Mouse (Mus musculus): ENCODE measurements at regions not wholly inside any gene's neighbourhood (a gene's known extent, or its start where the extent isn't known, plus 50 kb on each side); places are given as distances from the start of the nearest gene placed in this dataset.

GRCm38 (mm10) chr7:69837379-69837778 is 529.2 kb downstream of the Nr2f2 start:
- no peak for DNase-seq (ENCODE audit: low spot score)

DNA sequence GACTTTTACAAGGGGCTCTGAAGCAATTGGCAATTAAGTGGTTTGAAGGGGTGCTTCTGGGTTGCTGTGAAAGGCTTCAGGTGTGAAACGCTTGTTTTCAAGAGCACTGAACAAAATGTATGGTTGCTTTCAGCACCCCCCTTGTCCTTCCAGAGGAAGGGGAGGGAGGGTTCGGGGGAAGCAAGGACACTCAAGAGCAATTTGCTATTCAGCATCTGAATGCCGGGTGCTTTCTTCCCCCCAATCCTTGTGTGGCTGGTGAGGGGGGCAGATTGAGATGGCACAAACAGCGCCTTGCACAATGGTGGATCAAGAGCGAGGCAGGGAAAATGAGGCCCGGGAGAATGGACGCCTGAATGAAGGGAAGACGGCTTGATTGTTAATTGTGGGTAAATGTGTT is 539.3 kb downstream of the Nr2f2 start:
- DNase-seq (ENCODE audit: low spot score), result no peak

GRCm38 (mm10) chr7:69820570-69820969 is 546.0 kb downstream of the Nr2f2 start:
- no peak for DNase-seq (ENCODE audit: low spot score)

DNA sequence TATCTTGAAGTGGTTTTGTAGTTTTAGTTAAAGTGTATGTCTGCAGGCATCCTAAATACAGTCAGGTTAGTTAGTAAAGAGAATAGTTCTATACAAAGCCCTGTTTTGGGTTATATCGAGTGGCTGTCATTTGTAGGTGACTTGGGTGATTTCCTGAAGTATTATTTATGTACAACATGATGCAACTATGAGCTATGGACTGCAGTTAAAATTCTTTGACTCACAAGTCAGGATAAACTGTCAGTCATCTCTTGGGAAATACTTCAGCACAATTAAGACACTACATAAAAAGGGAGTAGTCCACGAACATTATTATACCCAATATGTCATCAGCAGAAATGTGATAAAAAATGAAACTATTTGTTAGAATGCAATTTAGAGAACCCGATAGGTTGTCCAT is 554.2 kb downstream of the Nr2f2 start:
- DNase-seq (ENCODE audit: low spot score), result no peak

- DNase-seq (ENCODE audit: low spot score), result no peak
Observed at GRCm38 (mm10) chr7:69810873-69811272, 555.7 kb downstream of the Nr2f2 start.

DNA sequence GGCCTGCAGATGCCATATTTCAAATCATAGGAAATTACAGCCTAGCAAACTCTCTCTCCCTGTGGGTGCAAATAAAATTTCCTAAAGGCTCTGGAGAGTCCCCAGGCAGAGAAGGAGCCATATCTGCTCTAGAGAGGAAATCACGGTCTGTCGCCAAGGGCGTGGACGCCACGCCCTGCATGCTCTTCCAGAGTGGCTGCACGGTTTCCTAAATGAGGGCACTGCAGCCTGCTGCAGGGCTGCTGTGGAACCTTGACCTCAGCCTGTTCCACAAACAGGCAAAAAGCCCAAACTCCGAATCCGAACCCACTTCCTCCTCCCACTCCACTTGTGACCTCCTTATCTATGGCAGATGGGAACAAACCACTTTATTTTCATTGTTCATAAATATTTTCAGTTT is 559.3 kb downstream of the Nr2f2 start:
- peak; percentile 60 for DNase-seq (ENCODE audit: low spot score)

DNA sequence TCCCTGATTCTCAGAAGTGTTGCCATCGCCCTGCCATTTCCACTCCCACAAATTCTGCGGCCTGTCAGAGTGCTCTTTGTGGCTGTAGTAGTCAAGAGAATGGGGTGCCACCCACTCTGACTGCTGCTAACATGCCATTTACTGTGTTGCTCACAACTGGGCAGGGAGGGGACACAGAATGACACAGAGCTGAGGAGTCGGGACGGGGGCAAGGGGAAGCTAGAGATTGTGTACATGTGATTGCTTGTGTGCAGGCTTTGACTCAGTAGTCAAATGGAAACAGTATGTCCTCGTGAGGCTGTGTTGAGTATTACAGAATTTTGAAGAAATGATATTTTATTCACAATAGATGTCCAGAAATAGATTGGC is 595.6 kb downstream of the Nr2f2 start:
- DNase-seq (ENCODE audit: low spot score), result no peak

- no peak for DNase-seq (ENCODE audit: low spot score)
Observed at GRCm38 (mm10) chr7:69770313-69770979, 596.1 kb downstream of the Nr2f2 start.

DNA sequence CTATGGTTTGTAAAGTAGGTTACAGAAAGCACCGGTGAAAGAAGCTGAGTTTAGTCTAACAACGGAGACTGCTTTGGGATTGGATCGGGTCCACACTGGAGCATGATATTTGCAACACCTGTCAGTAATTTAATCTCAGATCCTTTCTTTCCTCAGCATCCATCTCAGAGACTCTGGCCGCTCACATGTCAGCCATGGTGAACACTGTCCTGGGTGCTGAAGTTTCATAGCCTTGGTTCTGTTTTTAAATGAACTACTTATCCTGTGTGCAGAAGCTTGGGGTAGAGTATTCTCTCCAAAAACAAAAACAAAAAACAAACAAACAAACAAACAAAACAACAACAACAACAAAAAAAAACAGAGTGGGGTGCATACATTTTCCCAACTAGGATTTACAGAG is 600.1 kb downstream of the Nr2f2 start:
- DNase-seq (ENCODE audit: low spot score), result no peak

DNA sequence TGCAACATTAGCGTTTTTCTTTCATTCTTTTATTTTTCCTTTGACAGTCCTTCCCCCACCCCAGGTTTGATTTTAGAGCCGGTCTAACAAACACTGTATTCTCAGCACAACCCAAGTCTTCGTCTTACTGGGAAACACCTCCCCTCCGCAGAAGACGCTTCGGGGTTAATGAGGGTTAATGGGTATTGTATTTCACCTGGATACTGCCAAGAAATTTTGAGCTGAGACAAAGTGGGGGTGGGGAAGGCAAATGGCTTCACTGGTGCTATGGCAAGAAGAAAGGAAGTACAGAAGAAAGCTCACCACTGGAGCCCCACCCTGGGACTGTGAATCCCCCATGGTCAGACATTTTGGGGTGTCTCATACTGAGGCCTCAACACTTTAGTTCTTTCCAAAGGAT is 626.0 kb downstream of the Nr2f2 start:
- no peak for DNase-seq (ENCODE audit: low spot score)

- no peak for DNase-seq (ENCODE audit: low spot score)
Observed at GRCm38 (mm10) chr7:69738998-69739397, 627.5 kb downstream of the Nr2f2 start.

GRCm38 (mm10) chr7:69715081-69715480 is 651.5 kb downstream of the Nr2f2 start:
- DNase-seq (ENCODE audit: low spot score), result no peak

DNA sequence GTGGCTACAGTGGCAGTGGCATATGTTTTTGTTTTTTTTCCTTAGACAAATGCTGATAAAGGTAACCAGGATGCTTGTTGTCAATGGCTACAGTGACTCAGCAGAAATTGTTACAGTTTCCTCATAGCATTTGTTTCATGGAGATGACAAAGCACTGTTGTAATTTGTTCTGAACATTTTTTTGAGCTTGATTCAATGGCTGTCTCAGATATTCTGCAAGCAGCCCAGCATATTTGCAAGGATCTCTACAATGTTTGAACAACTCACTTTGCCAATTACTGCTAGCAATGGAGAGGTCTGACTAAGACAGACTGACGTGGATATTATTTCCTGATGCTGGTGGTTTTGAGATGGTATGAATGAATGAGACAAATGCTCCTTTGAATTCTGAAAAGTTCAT is 696.3 kb downstream of the Nr2f2 start:
- DNase-seq (ENCODE audit: low spot score), result no peak

- peak; percentile 2 for DNase-seq (ENCODE audit: low spot score)
Observed at GRCm38 (mm10) chr7:69655583-69655982, 711.0 kb downstream of the Nr2f2 start.

DNA sequence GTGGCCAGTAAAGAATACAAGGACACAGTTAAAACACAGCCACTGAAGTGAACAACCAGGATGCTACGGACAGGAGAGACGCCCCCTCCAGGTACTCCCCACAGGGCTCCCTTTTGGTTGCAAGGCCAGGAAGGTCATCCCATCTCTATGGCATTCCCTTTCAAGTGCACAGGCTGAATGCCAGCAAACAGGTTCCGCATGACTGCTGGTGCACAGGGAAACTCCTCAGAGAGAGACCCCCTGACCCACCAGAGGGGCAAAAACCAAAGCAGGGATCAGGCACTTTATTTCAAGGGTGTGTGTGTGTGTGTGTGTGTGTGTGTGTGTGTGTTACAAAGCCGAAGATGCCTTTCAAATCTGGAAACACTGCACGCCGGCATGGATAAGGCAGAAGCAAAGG is 721.1 kb downstream of the Nr2f2 start:
- no peak for DNase-seq (ENCODE audit: low spot score)

DNA sequence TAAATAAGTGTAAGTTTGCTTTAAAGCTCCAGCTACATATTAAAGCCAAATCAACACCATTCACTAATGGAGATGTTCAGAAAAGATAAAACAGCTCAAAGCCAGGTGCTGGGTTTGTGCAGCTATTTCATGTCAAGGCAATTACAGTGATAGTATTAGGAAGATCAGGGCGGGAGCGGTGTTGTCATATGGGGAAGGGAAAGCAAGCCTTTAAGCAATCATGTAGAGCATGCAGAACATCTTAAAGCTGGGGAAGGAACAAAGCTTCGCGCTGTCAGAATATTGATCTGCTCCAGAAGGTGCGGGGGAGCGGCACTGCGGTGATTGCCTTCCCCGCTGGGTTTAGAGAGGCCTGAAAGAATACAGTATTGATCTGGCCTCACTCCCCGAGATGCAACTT is 724.9 kb downstream of the Nr2f2 start:
- DNase-seq (ENCODE audit: low spot score), result no peak

GRCm38 (mm10) chr7:69599866-69600265 is 766.7 kb downstream of the Nr2f2 start:
- no peak for DNase-seq (ENCODE audit: low spot score)

DNA sequence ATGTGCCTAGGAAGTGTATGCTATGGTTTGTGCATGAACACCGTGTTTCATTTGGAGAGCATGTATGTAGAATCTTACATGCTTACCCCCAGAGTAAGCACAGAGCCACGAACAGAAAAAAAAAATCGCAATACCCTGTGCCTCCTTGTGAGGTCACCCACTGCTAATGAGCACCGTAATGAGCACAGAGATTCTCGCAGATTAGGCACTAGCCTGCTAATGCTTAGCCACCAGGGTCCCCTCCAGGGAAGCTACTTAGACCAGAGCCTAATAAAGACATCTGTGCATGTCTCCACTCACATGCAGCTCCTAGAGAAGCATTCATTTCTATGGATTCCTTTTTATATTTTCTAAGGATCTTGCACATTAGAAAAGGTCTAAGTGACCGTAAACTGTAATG is 780.8 kb downstream of the Nr2f2 start:
- no peak for DNase-seq (ENCODE audit: low spot score)

DNA sequence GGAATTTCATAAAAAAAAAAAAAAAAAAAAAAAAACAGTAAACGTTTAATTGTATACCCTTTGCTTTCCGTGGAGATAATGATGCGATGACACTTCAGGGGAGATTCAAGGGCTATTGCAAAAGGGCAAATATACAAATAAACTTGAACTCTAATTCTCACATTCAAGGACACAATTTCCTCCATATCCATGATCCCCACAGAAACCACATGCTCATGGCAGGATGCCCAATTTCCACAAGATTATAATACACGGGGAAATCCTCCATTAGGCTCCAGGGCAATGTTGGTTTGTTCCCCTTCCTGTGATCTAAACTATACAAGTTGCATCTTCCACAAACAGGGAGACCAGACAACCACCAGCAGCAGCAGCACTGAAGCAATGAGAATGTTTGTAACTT is 781.4 kb downstream of the Nr2f2 start:
- no peak for DNase-seq (ENCODE audit: low spot score)

- DNase-seq (ENCODE audit: low spot score), result no peak
Observed at GRCm38 (mm10) chr7:69584516-69584915, 782.0 kb downstream of the Nr2f2 start.

DNA sequence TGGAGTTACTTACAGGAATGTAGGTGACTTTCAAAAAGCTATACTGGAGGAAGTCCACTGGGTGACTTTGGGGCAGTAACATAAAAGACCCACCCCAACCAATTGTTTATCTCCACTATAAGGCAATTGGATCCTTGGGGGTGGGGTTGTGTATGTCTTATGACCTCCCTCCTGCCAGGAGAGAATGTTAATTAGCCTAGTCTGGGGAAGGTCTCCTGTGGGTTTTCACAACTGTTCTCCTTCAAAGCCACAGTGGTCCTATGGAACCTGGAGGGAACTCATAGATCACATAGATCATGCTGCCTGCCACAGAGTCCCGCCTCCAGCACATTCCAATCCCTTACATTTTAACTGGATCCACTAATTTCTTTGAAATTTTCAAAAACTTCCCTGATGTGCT is 782.6 kb downstream of the Nr2f2 start:
- DNase-seq (ENCODE audit: low spot score), result no peak

- no peak for DNase-seq (ENCODE audit: low spot score)
Observed at GRCm38 (mm10) chr7:69581668-69582067, 784.9 kb downstream of the Nr2f2 start.

- DNase-seq (ENCODE audit: low spot score), result no peak
Observed at GRCm38 (mm10) chr7:69578958-69579810, 787.4 kb downstream of the Nr2f2 start.

GRCm38 (mm10) chr7:69577754-69578153 is 788.8 kb downstream of the Nr2f2 start:
- DNase-seq (ENCODE audit: low spot score), result no peak
